Mouse (Mus musculus) heart, postnatal 0 days (tissue): ENCODE results near the gene Trp53.
A peak's percentile ranks its signal among the peaks of the same experiment; 100 is the strongest.

Experiments used
- CTCF ChIP-seq: IDR thresholded peaks from 2 replicates; pipeline ENCODE4 v1.5.1; 2016; ENCODE audit warnings: antibody characterized with exemption, control low read depth, low read depth
- EP300 ChIP-seq: IDR thresholded peaks from 2 replicates; pipeline ENCODE4 v1.6.1; 2016; ENCODE audit warnings: antibody characterized with exemption, low read depth

GRCm38 (mm10) chr11:69600098-69600497, 19.9 kb downstream of the Trp53 start:
- TF ChIP-seq CTCF (no peak), EP300 (0 out of 2 replicates have a peak, but pooled peaks have one; percentile 52)
